Mouse (Mus musculus) frontal cortex, adult (tissue): ENCODE data around the gene Gucy1b1.

Experiments used
- ATAC-seq: cut with Nextera tagmentation; 2 replicates; pipeline ENCODE4 v1.9.2; 2017; ENCODE audit warnings: mild to moderate bottlenecking, moderate library complexity, mixed read lengths; ENCODE audit not compliant: low TSS enrichment

Gene Gucy1b1

DNA sequence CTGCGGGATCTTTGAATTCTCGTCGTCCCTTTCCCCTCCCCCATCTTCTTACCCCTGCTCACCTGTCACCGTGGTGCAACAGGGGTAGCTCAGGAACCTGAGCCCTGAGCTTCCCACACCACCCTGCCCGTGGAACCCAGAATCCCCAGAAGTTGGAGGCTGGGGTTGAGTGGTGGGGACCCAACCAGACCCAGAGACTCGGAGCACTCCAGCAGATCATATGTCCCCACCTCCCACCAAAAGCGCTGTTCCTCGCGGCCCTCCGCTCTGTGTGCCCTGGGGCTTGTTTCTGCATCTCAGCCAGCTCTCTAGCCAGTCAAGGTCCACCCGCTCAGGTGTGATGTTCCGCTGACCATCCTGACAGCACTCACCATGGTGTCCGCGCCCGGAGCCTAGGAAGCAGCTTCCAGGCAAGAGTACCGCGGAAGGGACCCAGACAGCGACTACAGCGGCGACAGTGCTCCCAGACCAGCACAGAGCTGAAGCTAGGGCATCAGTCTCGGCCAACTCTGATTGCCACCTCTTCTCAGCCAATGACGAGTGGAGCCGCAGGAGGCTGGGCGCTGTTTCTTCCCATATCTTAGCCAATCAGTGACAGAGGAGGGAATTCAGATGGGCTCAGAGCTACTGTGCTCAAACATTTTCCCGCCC is at the start of gene Gucy1b1:
Gene Gucy1b1 (minus strand): TSS at position 489 of the 651 bp plus-strand sequence.
- ATAC-seq, result peak; percentile 97

DNA sequence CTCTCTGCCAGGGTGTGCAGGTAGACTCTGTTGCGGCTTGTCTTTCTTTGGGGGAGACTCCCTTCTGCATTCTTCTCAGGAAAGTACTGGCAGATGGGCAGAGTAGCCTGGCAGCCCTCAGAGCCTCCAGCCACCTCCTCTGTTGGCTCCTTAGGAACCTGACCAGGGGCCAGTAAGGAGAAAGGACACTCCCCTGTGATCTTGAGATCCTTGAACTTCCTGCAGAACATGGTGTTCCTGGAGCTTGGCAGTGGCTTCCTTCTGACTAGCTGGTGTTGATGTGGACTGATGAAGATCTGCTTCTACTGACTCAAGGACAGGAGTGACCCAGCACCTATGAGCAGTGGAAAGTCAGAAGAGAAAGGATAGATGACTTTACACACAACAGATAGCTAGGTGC is 44.4 kb upstream of the Gucy1b1 start:
- no peak for ATAC-seq

DNA sequence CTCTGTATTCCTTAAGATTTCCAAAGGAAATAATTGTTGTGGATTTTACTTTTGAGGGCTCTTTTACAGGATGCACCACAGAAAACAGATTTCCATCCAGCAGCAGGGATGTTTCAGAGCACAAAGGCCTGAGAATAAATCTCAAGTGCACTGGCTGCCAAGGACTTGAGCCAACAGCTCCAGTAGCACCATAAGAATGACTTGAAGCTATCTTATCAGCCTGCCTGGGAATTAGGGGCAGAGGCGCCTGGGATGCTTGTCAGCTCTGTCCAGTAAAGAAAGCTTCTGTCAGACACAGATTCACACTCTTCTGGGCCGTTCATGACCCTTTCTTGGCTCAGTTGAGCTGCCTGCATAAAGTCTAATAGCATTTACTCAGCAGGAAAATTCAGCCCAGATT is 38.0 kb upstream of the Gucy1b1 start:
- ATAC-seq, result no peak

DNA sequence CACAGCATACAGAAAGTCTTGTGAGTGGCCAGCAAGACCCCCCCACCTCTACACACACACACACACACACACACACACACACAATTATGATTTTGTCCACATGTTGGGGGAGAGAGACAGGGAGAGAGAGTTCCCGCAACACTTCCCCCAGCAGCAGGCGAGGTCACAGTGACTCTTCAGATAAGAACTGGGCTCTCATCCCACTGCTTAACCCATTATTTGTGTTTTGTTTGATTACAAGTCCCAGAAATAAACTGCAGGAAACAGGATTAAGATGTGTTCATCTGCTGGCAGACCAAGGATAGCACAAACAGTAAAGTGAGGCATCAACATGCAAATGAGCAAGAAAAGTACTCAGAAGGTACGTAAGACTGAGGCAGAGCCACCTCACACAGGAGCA is 37.5 kb upstream of the Gucy1b1 start:
- ATAC-seq, result no peak

DNA sequence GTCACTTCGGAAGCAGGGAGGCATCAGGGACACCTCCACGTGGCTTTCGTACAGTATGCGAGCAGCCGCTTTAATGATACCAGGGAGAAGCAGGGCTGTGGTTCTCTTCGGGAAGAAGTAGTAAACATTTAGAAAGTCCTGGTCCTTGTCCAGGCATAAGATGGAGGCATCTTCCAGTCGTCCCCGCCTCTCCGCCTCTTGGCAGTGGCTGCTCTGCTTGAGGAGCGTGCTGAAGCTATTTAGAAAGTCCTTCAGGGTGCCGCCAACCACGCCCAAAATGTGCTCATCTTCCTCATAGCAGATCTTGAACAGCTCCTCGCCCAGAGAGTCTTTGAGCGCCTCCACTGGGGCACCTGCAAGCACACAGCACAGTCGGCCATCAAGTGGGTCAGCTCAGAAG is 34.5 kb upstream of the Gucy1b1 start:
- ATAC-seq, result no peak

DNA sequence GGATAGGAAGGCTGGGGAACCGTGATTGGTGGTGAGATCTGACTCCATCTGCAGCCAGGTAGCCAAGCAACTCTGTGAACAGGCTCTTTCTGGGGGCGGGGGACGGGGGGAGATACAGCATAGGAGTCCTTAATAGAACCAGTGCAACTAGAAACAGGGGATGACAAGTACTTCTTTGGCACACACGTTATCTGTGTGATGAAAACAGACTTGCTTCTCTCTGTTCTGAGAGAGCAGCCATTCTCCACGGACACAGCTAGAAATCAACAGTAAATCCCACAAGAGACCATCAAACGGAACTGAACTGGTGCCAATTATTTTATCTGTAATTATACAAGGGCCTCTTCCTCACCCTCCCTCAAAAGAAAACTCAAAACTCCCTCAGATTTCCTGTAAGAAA is 29.7 kb upstream of the Gucy1b1 start:
- ATAC-seq, result no peak

DNA sequence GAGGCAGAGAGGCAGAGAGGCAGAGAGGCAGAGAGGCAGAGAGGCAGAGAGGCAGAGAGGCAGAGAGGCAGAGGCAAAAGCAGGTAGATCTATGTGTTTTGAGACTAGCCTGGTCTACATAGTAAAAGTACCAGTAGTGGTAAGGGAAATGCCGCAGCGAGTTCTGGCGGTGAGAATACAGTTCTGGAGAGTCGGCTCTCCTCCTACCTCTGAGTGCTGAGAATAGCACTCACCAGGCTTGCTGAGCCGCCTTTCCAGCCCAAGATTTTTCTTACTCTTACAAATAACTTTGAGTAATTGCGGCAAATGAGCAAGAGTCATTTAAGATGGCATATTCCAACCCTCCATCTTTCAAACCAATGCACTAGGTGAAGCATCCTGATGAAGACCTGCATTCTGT is 24.6 kb upstream of the Gucy1b1 start:
- peak; percentile 98 for ATAC-seq

DNA sequence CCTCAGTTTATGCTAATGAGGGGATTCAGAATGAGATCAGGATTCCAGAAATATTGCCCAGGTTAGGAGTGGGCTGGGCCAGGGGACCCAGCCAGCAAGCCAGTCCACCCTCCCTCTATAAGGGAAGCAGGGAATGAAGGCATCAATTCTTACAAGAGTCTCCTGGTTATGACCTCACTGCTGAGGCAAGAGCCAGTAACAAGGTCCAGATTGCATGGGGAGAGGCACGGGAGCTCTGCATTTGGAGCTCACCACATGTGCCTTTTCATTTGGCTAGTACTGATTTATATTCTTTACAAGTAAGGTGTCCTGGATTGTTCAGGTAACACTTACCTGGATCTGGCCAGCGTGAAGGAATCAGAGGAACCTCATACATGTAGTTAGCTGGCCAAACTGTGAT is 22.3 kb upstream of the Gucy1b1 start:
- ATAC-seq, result no peak

DNA sequence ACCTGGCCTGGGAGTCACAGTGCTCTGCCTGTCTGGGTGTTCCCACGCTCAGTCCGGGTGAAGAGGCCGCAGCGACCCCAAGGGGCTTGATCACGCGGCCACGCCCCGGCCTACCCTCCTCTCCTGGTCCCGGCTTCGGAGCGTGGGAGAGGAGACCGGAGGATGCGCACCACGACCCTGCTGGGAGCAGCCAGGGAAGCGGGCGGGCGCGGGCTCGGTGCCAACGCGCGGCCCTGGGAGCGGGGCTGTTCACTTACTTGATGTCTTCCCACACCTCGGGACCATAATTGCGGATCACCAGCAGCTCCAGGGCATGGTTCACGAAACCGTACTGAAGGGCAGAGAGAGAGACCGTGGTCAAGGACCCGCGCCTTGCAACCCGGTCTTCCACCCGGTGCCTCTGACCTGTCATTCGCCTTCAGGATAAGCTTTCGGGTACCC is 728 bp downstream of the Gucy1b1 start:
- peak; percentile 50 for ATAC-seq

DNA sequence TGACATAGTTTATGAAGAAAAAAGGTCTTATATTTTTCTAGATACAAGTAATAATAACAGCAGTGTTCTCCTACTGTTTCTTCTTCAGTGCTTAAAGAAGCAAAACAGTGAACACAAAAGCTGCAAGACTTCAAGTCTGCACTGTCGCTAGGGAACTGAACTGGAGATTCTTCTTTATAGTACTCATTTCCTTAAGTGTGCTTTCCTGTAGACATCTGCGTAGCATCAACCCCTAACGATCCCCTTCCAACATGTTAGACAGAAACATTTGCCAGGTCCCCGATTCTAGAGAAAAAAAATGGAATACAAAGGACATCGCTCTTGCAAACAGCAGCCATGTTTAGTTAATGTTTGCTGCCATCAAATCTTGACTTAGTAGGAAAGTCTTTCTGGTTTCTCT is 6.7 kb downstream of the Gucy1b1 start:
- no peak for ATAC-seq

DNA sequence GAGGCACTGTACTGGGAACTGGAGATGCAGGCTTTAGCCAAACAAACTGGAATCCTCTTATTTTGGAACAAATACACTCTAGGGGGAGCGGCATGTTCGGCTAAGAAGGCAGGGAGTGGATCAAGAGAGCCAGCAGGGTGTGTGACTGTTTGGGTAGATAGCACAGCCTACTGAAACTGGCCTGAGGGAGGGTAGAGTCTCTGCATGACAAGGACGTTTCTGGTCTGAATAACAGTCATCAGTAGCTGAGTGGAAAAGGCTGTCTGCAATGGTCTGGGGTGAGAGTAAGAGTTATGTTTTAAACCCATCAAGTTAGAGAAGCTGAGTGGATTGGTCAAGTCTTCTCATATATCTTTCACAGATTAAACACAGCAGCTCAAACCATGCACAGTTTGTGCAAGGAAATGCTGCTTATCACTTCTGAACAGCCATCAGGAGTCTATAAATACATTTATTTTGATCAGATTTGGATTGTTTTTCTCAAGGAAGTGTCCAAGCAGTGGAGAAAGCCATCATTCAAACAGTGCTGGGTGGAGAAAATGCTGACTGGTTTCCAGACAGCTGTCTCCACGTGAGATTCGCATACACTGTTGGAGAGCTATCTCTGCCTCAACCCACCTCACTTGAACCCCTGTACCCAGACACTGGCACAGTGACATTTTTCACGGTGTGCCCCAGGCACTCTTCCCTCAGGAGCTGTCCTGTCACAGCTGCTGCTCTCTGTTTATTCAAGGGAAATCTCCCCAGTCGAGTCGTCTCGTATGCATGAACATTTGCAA is 12.9 kb downstream of the Gucy1b1 start:
- ATAC-seq, result peak; percentile 63

DNA sequence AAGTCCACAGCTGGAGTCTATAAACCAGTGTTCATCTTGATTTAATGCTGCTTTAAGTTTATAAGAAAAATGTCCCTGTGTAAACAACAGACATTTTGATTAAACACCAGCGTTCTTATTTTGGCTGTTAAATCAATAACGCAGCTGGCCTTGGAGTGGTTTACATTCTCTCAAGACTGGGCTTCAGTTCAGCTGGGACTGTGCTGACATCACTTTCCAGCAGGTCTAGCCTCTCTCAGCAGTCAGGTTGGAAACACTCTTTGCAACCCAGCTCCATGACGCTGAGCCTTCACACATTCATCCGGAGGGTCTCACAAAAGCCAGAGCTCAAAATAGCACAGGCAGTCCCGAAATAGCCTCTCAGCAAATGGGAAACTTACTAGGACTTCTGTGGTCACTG is 17.3 kb downstream of the Gucy1b1 start:
- ATAC-seq, result no peak

DNA sequence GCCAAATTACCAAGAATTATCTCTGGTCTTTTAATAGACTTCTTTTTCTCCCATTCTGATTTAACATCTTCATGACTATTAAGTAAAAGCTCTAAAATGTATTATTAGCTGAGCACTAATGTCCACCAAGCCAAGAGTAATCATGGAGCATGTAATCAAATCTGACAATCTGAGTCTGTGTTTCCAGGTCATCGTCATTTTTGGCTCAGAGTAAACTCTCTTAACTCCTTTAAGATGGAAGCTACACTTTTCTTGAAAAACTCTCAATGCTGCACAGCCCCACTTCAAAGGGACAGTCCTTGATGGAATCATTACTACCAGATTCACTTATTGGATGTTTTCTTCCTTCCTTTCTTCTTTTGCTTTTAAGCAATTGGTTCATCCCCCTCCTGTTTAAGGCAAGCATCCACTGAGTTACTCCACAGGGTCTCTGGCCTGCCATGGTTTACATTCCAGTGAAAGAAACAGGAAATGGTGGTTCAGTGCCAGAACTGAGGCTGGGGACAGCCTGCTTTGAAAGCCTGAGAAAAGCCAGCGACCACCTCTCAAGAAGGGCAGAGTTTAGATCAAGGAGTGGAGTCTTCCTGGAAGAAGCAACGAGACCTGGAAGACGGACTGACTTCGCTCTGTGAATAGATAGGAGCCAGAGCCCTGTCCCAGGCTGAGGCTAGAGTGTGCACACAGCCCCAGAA is 20.1 kb downstream of the Gucy1b1 start:
- no peak for ATAC-seq

DNA sequence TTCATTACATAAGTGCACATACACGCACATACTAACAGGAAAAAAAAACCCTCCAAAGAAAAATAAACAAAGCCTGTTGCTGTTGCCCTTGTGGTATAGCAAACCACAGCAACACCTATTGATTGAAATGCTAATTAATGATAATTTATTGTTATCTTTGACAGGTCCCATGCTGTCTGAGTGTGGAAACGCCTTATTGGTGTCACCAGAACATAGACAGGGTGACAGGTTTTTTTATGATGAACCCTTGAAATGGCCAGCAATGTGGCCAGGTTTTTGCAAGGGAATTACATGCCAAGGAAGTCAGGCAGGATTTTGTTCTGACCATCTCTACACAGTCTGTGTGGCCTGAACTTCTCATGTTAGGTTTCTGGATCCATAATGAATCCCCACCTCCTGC is 22.5 kb downstream of the Gucy1b1 start:
- ATAC-seq, result no peak

DNA sequence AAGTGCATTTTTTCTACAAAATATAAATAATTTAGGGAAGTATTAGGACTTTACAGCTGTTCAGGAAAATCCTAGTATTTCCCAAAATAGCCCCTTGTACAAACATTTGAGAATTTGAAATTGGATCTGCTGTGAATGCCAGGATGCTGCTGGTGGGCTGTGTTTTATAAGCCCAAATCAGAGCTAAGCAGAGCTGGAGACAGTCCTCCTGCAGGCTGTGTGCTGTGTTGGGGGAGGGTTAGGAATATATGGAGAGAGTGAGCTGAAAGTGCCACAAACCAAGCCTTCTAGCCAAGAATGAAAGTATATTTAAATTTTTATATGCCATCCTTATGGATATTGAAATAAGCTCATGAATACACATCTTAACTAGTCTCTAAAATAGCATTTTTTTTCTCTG is 23.0 kb downstream of the Gucy1b1 start:
- peak; percentile 69 for ATAC-seq

DNA sequence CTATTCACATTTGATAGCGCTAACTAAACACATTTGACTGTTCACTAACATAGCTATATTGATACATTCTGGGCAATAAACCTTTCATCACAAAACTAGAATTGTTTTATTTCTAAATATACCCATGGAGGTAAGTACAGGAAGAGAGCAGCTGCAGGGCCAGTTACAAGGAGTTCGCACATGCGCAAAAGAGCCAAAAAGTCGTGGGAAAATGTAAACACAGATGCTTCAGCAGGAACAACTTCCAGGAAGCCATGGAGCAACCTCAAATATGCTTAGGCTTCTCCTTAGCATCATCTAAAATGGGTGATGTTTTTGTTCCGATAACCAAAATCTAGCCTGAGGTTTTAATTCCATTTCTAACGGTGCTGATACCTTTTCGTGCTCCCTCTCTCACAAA is 25.8 kb downstream of the Gucy1b1 start:
- ATAC-seq, result 0 out of 2 replicates have a peak, but pooled peaks have one; percentile 8

DNA sequence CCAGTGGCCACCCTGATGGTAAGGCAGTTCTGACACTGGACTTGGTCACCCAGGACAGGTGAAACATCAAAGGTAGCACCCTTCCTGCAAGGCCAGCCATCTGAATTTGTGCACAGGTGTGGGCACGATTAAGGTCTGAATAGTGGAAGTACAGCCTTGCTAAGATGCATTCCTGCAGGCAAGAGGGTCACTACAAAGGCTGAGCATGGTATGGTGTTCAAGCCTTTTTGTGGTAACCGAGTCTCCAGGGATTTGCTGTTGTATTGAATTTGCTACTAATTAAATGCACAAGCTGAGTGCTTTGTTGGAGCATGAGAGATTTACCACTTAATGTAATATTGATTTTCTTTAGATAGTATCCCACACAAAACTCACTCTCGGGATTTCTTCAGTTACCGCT is 26.4 kb downstream of the Gucy1b1 start:
- no peak for ATAC-seq

DNA sequence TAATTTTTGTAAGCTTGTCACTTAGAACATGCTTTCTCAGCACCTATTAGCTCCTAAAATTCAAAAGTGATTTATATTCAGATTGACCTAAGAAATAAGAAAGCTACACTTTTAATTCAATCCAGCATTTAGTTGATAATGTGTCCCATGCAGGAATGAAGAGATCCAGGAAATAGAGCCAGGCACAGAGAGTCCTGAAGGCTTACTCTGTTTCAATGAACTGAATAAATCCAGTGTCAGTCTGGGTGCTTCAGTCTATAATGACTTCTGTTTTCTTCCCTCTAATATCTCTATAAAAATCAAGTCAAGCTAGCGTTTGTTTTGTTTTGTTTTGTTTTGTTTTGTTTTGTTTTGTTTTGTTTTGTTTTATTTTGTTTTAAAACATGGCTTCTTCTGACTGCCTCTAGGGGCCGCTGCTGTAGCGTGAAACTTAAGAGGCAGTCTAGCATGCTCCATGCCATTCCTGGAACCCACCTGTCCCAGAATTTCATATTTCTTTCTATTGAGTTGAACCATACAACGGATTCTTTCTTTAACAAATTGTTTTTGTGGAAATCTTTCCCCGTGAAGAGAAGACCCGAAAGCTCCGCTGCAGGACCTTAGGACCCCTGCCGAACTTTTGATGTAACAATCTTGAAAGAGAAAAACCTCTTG is 27.3 kb downstream of the Gucy1b1 start:
- ATAC-seq, result no peak; the same call in 1 of the 2 replicates

DNA sequence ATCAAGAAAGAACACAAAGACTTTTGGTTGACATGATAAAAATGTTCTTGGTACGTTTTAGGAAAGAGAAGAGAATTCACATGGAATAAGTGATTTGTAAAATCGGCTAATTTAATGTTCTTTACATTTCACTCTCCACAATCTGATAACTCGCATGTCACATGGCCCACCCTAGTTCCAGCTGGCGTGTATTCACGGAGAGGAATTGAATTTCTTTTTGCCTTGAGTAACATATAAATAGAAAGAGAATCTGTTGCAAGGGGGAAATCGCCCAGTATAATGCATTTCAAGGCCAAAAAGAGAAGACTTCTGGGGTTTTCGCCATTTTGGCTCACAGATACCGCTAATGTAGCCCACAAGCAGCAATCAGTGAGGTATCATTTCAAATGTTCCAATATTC is 28.4 kb downstream of the Gucy1b1 start:
- peak; percentile 40; the same call in 1 of the 2 replicates for ATAC-seq

DNA sequence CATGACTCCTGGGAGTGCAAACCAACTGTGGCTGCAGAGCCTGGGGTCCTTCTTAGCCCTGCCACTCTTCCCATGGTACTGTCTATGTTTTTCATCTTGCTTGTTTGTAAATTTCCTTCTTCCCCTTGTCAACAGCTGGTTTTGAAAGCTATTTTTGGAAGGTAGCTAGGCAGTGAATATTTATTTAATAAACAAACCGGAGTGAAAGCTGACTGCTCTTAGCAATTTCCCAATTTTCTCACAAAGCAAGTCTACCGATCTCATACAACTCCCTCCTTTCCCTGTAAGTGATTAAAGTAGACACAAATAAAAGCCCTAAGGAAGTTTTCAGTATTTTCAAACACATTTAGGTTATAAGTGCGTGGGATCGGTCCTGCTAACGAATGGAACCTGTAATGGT is 29.6 kb downstream of the Gucy1b1 start:
- no peak for ATAC-seq

DNA sequence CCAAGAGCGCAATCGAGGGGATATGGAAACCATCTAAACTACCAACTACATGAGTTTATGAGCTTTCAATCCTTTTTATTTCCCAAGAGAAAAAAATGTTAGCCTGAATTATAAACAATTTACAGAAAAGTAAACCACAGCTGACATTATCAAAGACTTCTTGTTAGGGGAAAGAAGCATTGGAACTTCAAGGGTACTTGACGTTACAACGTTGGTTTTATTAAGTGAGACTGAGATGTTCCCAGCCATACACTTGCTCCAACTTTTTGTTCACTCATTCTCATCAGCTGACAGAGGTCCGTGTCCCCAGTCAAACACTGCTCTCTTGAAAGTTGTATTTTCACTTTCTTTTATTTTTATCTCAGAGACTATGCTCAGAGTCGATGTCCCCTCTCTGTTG is 30.8 kb downstream of the Gucy1b1 start:
- no peak for ATAC-seq
